Mouse (Mus musculus): ENCODE measurements around the gene Hist1h2ae.
A peak's percentile ranks its signal among the peaks of the same experiment; 100 is the strongest.
"Not testable (repeated sequence)": the region's sequence is repeated elsewhere in the genome, so short reads cannot be mapped to it uniquely, and the experiment has no call there.

Gene Hist1h2ae

DNA sequence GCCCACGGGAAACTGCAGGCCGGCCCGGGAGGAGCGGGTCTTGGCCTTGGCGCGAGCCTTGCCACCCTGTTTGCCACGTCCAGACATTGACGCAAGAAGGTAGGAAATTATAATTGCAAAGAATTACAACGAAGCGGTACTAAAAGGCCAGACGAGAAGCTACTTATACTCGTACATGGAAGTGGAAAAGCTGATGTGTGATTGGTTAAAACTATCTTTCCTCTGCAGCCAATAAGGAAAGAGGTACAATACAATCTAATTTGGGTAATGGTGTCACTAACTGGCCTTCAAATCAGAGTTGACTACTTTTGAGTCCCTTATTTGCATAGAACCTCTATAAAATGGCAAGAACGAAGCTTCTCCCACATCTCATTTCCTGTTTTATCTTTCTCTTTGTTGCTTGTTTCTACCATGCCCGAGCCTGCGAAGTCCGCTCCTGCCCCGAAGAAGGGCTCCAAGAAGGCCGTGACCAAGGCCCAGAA lies at the start of gene Hist1h2ae, which contains the start of gene Hist1h2bg:
Gene Hist1h2ae (minus strand): TSS at position 199 of the 482 bp plus-strand sequence.
Gene Hist1h2bg (plus strand): TSS at position 375 of the 482 bp plus-strand sequence.
- peak; percentile 74 to 75 for DNase-seq (ENCODE audit: low spot score in 2 of 2)

DNA sequence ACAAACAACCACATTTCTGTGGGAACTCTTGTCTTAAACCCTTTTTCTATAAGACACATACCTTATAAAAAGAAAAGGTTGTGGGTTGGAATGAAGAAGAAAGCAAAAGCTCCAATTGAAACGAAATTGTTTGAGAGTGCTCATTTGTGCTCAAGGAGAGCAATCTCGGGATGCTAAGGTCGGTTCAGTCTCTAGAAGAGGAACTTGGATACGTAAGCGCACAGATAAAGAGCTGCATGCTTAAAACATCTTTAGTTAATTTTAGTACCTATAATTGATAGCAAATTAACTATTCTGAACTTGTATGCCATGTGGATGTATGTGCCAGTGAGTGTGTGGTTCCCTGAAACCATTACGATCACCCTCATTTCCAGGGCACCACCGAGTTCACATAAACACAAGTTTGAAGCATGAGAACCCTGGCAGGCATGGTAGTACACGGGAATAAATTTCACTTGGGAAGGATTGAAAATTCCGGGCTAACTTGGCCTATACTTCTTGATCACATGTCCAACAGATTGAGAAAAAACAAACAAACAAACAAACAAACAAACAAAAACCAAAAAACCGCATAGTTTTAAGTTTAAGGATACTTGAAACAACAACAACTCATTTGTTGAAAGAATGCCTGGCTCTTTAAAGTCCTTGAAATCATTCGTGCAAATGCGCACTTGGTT lies 49.2 kb upstream of the Hist1h2ae start:
- DNase-seq (ENCODE audit: low spot score in 2 of 2) = peak in 1 of 2 experiments; percentile 6

DNA sequence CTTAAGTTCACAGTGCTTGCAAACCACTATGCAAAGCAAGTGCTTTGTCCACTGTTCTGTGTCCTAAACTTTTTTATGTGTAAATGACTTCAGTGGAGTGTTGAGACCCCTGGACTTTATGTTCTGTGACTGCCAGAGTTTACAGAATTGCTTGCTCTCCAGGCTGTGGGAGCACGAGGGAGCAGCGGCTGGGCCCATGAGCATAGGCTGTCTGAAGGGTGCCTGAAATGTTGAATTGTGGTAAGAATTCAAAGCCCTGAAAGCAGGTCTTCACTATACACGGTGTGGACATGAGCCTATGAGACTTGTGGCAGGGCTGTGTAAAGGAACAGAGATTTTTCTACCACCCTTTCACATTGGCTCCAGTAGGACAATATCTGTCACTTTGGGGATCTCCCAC lies 40.6 kb upstream of the Hist1h2ae start:
- DNase-seq (ENCODE audit: low spot score in 2 of 2) = no peak

DNA sequence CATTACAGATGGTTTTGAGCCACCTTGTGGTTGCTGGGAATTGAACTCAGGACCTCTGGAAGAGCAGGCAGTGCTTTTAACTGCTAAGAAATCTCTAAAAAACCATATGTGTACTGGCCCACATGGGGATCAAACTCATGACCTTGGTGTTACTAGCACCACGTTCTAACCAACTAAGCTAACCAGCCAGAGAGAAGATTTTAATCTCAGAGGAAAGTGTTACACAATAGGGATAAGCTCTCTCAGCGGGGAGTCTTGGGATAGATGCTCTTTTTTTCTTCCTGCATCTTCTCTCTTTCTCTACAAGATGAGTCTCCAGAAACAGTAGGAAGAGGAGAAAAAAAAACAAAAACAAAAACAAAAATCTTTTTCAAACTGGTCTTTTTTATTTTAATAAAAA lies 39.4 kb upstream of the Hist1h2ae start:
- DNase-seq (ENCODE audit: low spot score in 2 of 2) = no peak

DNA sequence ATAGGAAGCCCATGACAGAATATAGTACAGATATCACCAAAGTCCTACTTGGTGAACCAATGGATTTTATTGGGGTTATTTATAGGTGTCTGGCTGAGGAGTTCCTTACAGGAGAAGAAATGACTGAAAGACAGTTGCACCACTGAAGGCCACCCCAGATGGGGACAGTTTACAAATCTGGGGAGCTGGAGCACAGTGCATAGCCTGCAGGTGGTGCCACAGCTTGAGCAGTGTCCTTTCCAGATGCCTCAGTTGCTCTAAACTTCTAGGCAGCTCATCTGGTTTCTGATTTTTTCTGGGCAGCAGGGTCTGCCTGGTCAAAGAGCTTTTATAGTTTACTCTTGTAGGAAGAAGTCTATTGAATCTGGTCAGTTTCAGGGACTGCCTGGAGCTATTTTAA lies 38.8 kb upstream of the Hist1h2ae start:
- DNase-seq (ENCODE audit: low spot score in 2 of 2) = no peak

DNA sequence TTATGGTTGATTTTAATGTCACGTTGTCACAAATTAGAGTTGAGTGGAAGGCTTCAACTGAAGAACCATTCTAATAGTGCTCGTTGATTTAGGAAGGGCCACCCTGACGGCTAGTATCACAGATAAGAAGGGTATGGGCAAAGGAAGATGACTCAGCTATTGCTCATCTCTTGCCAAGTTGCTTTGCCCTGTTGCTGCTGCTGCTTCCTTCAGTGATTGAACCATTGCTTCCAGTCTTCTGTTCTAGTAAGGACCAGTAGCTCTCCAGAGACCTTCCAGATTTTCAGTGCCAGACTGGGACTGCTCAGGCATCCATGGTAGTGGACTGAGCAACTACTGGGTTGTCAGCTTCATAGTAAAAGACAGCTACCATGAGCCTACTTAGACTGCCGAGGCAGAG lies 38.2 kb upstream of the Hist1h2ae start:
- DNase-seq (ENCODE audit: low spot score in 2 of 2) = no peak

DNA sequence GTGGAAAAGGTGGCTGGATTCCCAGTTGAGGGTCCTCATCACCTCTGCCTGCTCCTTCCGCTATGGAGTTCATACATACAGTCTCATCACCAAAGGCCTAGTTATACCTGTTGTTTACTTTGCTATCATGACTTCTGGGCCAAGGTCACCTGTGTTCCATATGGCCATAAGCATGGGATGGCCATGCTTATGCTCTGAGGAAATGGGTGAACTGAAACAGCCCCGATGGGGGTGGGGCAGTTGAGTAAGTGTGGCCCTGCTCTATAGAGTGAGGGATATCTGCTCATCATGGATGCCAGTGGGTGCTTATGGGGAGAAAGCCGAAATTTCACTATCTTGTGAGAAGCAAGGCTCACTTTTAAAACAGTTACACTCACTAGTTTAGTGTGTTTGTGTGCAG lies 34.0 kb upstream of the Hist1h2ae start:
- DNase-seq (ENCODE audit: low spot score in 2 of 2) = no peak

DNA sequence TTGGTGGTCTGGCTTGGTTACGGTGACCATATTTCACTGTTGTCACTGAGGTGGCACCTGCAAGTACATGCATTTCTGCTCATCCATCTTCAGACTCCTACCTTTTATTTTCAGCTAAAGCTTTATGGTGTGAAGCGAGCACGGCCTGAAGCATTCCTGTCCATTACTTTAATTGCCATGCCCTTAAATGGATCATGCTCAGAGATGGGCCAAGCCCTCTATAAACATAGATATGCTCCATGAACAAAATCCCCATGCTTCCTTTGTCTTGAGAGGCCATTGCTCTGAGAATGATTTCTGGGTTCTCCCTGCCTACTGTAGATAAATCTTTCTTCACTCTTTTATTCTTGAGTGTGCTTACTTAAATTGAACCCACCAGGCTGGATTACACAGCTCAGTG lies 33.4 kb upstream of the Hist1h2ae start:
- DNase-seq (ENCODE audit: low spot score in 2 of 2) = no peak

DNA sequence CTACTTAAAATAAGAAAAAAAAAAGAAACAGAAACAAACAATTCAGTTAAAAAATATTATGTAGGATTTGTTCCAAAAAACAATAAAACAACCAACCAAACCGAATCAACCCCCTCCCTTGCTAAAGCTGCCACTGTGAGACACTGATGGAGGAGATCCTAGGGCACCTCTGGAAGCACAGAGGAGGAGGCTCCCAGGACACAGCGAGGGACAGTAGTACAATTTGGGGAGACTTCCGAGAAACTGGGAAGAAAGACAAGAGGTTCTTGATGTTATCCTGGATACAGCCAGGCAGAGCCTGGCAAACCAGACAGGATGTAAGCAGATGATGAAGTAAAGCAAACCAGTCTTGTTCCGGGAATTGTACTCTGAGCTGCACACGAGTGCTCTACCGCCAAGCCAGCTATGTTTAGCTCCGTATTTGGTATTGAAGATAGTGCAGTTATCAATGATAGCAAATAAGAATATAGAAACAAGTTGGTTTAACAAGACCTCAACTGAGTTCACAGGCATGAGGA lies 32.2 kb upstream of the Hist1h2ae start:
- DNase-seq (ENCODE audit: low spot score in 2 of 2) = no peak

DNA sequence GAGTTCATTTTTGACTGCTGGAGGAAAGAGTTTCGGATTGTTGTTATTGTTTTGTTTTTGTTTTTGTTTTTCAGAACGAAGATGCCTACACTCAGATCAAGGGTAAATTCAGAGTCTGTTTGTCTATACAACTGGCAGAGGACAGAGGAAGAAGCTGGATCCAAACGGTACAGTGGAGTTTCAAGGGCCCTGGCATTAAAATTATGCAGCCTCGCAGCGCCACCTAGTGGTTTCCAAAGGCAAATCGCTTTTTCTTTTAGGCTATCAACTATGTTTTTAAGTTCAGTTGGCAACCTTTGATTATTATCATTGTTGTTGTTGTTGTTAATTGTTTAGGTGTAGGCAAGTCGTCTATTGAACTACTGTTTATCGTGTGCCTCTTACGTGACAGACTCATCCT lies 26.9 kb upstream of the Hist1h2ae start:
- DNase-seq (ENCODE audit: low spot score in 2 of 2) = peak; percentile 65 to 83

DNA sequence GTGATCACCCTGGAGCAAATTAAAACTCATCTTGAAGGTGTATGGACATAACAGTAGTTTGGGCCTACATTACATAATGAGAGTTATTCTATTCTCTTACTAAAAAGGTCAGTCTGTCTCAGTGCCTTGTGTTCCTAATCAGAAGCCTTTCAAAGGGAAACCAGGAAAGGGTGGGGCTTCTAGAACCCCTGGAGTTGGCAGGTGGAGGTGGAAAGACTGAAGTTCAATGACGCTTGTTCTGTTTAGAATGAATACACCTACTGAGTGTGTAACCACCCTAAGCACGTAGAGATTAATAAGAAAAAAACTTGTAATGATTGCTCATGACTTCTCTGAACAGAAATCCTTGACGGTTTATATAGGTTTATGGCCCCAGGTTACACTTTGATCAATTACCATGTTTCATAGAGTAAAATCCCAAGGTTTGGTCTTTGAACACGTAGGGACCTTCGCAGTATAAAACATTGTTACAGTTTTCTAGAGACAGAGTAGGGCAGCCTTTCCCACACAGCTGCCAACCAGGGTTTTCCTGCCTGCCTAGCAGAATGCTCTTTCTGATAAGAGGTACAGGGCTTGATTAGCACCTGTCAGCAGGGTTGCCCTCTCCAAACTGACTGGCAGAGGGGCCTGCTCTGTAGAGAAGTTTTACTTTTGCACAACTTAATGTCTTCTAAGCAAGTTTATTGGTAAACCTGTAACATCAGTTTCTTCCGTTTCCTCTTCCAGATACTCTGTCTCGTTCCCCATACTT lies 24.8 kb upstream of the Hist1h2ae start:
- no peak for DNase-seq (ENCODE audit: low spot score in 2 of 2)

DNA sequence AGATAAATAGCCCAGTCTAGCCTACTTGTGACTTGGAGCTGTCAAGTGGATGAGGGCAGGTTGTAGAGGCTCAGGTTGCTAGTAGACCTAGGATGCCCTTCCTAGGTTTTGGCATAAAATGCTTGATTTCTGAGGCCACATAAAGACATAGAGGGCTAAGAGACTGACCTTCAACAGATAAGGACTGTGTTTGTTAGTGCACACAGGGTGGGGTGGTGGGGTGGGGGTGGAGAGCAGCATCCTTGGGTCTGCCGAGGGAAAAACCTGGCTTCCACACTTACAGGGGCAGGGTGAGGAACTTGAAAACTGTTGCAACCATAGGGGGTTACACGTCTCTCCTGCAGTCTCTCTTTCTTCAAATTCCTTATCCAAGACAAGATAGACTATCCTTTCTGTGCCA lies 24.2 kb upstream of the Hist1h2ae start:
- DNase-seq (ENCODE audit: low spot score in 2 of 2) = no peak

DNA sequence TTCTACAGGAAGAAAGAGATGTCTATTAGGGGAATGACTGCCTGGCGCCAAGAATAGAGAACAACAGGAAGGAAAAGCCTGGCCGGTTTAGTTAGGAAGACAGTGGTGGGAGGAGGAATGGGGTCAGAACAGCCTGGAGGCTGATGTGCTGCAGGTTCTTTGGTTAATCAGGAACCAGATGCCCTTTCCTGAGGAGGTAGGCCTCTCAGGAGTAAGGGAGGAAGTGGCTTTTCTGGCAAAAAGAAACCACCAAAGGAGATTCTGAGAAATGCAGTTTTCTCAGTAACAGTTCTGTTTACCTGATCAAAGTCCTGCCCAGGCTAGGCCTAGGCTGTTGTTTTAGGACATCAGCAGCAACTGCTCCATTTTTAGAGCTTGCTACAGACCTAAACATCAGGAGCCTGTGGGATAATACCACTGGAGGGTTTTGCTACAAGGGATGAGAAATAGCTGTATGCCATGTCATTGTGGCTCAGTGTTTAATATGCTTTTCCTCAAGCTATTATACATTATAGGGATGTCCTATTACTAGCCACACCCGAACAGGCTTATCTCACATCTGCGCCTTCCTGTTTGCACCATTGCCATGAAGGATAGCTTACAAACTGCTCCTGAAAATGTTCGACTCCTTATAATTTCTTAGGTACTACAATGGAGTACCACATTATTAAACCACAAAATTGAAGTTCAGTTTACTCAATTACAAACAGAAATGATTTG lies 22.2 kb upstream of the Hist1h2ae start:
- DNase-seq (ENCODE audit: low spot score in 2 of 2) = no peak

DNA sequence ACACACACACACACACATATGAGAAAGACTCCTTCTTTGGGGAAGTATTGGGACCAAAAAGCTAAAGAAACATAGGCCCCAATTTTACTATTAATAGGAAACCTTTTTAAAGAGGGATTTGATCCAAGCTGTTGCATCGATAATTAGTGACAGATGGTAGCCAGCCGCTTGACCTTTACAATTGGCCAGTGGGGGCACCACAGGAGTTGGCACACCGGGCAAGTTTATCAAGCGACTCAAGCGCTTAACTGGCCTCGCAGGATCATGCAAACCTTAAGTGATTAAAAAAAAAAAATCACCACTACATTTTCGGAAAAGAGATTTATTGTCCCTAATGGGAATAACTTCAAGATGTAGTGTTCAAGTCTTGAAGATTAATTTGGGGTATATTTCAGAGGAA lies 21.6 kb upstream of the Hist1h2ae start:
- no peak for DNase-seq (ENCODE audit: low spot score in 2 of 2)

DNA sequence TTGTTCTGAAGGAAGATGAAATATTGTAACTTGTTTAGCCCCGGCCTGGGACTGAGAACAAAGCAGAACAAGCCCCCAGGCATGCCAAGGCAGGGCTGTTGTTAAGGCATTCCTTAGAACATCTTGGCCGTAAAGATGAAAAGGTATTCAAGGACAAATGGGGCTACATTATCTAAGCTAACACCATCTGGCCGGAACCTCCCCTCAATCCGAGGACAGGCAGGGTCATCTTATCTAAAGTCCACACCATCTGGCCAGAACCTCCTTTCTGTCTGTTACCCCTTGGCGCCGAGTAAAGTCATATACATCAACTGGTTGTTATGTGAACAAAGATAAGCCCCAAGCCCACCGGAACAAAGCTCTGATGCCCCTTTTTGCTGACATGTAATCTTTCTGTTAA lies 20.9 kb upstream of the Hist1h2ae start:
- DNase-seq (ENCODE audit: low spot score in 2 of 2) = not testable (repeated sequence)

DNA sequence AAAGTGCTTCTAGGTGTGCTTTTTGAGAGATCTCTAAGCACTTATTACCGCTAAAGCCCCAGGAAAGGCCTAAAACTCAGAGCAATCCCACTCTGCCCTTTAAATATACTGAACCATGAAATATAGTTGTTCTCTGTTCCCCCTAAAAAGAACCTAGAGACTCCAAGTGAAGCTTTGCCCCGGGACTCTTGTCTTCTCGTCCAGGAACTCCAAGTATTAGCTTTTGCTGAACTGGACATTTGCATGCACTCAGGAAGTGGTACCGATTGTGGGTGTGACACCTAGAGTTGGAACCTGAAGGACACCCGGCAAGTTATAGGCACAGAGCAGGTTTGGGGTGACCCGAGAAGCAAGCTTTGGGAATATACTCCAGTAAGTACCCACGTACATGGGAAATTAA lies 20.2 kb upstream of the Hist1h2ae start:
- DNase-seq (ENCODE audit: low spot score in 2 of 2) = no peak

DNA sequence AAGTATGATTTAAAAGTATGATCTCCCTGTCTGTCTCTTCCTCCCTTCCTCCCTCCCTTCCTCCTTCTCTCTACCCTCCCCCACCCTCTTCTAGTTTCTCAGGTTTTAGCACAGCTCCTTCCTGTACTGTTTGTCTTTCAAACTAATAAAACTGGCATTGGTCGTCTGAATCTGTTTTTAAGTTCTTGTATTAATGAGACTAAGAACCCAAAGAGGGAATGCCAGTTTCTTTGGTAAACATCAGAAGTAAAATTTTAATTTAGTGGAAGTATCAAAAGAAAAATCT lies 15.9 kb upstream of the Hist1h2ae start:
- no peak for DNase-seq (ENCODE audit: low spot score in 2 of 2)

DNA sequence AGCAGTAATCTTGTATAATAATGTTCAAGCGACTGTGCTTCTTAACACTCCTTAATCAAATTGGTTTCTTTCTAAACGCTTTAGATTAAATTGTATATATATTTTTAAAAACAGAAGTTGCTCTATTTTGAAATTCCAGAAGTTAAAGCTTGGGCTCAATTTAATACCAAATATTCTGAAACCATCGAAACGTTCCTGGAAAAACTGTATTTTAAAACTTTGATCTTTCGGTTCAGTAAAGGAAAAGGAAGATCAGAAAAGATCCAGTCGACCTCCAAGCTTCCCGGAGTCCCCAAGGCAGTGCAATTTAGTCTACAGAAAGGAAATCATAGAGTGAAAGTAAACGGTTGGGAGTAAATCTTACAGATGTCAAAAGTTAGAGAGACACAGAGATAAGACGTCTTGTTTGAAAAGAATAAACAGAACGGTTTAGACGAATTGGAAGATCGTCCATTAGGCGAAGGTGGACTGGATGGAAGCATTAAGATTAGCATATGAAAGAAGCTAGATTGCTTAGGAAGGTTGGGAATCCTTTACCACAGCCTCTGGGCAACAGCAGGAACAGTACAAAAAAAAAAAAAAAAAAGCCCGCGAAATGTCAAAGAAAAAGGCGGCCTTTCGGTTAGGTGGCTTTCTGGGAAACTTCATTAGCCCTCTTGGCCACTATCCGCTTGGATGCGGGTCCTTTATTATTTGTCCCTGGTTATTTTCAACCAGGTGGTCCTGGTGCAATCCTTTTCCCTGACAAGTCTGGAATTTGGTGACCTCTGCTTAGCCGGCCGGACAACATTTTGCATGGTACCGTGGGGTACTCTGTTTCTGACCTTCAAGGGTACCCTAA lies 15.3 kb upstream of the Hist1h2ae start:
- DNase-seq (ENCODE audit: low spot score in 2 of 2) = no peak

DNA sequence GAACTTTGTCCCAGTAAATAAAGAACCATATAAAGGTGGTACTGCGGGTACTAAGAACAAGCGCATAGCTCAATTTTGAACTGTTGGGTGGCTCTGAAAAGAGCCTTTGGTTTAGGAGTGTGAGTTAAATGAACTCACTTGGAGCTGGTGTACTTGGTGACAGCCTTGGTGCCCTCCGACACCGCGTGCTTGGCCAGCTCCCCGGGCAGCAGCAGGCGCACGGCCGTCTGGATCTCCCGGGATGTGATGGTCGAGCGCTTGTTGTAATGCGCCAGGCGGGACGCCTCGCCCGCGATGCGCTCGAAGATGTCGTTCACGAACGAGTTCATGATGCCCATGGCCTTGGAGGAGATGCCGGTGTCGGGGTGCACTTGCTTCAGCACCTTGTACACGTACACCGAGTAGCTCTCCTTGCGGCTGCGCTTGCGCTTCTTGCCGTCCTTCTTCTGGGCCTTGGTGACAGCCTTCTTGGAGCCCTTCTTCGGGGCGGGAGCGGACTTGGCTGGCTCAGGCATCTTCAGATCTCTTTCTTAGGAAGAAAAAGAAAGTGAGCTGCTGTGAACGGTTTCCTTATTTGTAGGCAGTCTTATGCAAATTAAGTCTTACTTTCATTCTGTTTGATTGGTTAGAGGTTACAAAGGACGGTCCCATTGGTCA lies 14.6 kb upstream of the Hist1h2ae start:
- DNase-seq (ENCODE audit: low spot score in 2 of 2) = peak; percentile 76 to 77

DNA sequence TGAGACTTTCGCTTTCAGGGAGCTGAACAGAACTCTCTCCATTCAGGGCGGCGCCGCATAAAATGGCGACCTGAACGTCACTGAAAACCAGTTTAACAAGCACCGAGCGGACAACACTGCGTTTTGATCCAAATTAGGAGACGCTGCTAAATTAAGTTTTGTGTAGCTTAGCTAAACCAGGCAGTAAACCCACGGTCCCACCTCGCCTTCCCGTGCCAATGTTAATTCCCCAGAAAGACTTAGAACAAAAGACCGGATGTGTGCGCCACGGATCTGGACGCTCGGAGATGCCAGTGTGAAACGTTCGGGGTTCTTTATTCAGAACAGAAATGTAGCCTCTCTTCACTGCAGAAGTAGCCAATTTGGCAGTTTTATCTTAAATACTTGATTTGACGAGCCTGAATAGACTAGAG lies 14.0 kb upstream of the Hist1h2ae start:
- DNase-seq (ENCODE audit: low spot score in 2 of 2) = peak; percentile 77 to 82

DNA sequence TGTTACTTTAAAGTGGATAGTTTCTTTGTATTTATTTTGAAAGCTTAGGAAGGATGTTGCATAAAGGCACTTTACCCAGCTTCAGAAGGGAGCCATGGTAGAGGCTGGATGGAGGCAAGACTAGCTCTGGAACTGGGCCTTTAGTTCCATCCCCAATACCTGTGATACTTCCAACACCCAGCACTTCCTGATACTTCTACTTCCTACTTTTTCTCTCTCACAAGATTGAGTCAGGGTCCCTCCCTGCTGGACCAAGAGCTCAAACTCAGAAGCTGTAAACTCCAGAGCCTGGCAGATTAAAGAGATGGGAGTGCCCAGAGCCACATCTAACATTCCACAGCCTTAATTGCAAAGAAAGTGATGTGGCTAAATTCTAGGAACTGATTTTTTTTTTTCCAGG lies 13.3 kb upstream of the Hist1h2ae start:
- DNase-seq (ENCODE audit: low spot score in 2 of 2) = no peak

Data from right cerebral cortex, adult 2 months (tissue).